Mouse (Mus musculus): Measurements from ENCODE around the gene Sytl1. TPM values are rescaled to one million over a fixed set of nuclear protein-coding genes. Genes with fewer than 3 reads are reported as not detected.

Gene Sytl1
- polyA plus RNA-seq, 1 experiment: 3.1 TPM

DNA sequence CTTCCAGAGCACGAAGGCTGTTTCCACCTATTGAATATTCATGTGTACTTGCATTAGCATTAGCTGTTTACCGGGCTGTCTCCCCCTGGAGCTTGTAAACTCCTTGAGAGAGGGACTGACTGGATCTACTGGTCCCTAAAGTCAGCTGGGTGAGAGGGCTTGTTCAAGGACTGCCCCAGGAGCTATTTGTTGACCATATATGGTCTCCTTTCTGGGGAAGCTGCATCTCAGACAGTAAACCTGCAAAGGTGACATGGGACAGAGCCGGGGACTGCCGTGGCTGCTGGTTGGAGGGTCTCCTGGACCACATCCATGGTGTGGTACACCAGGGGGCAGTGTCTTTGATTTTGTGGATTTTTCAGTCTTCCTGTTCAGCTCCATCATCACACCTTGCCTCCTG is 19.7 kb upstream of the Sytl1 start:
- H3K4me1 ChIP-seq (ENCODE audit: control insufficient read depth, insufficient read depth, low read length): peaks cover 3% of the 10 kb centered on the region
- TF ChIP-seq CTCF (IDR thresholded peaks at IDR 0.05; ENCODE audit: extremely low read depth, insufficient read depth, low read length) (no peak), POLR2A (IDR thresholded peaks at IDR 0.05; ENCODE audit: extremely low read depth, insufficient read depth, low read length) (no peak)
- no peak overlapping the region for H3K4me3 ChIP-seq (ENCODE audit: insufficient read depth, low read length)
- no peak overlapping the region for H3K27ac ChIP-seq (ENCODE audit: insufficient read depth, low read length)

DNA sequence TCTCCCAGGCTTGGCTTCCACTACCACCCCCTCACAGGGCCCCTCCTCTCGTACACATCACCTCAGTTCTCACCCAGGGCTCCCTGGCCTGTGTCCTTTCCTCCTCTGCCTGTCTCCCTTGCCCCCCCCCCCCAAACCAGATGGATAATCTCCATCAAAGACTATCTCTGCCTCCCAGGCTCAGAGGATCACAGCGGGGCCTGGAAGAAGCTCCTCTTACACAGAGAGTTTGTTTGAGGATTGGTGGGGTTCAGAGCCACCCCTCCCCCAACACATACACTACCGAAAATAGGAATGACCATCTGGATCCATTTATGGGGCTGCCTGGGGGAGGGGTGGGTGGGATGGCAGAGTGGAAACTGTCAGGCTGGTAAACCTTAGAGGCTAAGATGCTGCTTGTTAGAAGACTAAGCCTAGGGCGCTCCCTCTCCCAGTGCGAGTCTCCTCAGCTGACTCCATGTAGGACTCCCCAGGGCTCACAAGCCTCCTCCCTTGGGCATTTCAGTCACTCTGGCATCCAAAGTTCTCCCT is 19.1 kb upstream of the Sytl1 start:
- Histone ChIP-seq H3K4me1 (ENCODE audit: control insufficient read depth, insufficient read depth, low read length) (peaks cover 3% of the 10 kb centered on the region), H3K4me3 (ENCODE audit: insufficient read depth, low read length) (no peak overlapping the region), H3K27ac (ENCODE audit: insufficient read depth, low read length) (peak overlapping the region; percentile 48; the same call in 1 of the 2 replicates)
- TF ChIP-seq POLR2A (IDR thresholded peaks at IDR 0.05; ENCODE audit: extremely low read depth, insufficient read depth, low read length): no peak
- no peak for TF ChIP-seq CTCF (IDR thresholded peaks at IDR 0.05; ENCODE audit: extremely low read depth, insufficient read depth, low read length)

DNA sequence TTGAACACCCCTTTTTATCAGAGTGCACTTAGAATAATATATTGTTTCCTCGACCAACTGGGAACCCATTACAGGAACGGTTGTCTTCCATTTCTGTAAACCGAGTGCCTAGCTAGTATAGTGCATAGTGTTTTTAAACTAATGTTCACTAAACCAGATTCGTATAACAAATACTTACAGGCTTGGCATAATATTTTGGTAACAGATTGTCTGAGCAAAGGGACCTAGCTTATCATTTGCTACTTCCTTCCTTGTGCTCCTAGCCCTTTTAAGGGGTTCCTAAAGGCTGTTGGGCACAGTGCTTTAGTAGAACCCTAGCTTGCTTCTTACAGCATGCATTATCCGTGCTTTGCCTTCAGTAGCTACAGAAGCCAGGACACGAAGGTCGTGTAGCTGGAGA is 18.6 kb upstream of the Sytl1 start:
- no peak for TF ChIP-seq POLR2A (IDR thresholded peaks at IDR 0.05; ENCODE audit: extremely low read depth, insufficient read depth, low read length)
- TF ChIP-seq CTCF (IDR thresholded peaks at IDR 0.05; ENCODE audit: extremely low read depth, insufficient read depth, low read length): no peak
- H3K4me3 ChIP-seq (ENCODE audit: insufficient read depth, low read length): no peak overlapping the region
- H3K27ac ChIP-seq (ENCODE audit: insufficient read depth, low read length): peak overlapping the region; percentile 48; the same call in 1 of the 2 replicates
- H3K4me1 ChIP-seq (ENCODE audit: control insufficient read depth, insufficient read depth, low read length): peaks cover 3% of the 10 kb centered on the region

DNA sequence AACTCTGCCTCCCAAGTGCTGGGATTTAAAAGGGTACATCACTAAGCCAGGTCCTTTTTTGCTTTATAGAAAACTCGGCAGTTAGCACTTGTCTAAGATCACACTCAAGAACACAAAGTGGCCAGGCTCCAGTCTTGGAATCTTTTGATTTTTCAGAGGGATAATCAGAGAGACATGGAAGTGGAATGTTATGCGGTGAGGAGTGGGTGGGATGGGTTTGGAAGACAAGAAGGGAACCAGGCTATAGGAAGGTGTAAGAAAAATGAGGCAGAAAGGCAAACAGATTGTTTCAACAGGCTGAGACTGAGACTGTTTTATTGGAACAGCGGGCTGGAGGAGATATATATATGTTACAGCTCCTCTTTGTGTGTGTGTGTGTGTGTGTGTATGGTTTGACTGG is 15.6 kb upstream of the Sytl1 start:
- Histone ChIP-seq H3K27ac (ENCODE audit: insufficient read depth, low read length) (peak overlapping the region; percentile 91), H3K4me1 (ENCODE audit: control insufficient read depth, insufficient read depth, low read length) (peaks cover 6% of the 10 kb centered on the region), H3K4me3 (ENCODE audit: insufficient read depth, low read length) (peak overlapping the region; percentile 85; the same call in 1 of the 2 replicates)
- no peak for TF ChIP-seq POLR2A (IDR thresholded peaks at IDR 0.05; ENCODE audit: extremely low read depth, insufficient read depth, low read length)
- TF ChIP-seq CTCF (IDR thresholded peaks at IDR 0.05; ENCODE audit: extremely low read depth, insufficient read depth, low read length): no peak

DNA sequence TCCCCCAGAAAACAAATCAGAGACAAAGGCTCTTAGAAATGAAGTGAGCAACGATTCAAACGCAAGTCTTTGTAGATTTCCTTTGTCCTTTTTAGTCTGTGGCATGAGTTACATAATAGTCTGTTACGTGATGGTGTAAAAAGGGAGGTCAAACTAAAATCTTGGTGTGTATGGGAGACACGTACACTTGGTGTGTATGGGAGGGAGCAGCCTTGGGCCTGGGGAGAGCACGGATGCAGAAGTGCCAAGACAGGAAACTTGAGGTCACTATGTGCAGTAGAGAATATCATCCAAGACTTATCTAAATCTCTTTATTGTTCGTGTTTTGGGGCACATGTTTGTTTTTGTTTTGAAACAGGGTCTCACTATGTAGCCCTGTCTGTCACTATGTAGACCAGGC is 15.2 kb upstream of the Sytl1 start:
- no peak for TF ChIP-seq CTCF (IDR thresholded peaks at IDR 0.05; ENCODE audit: extremely low read depth, insufficient read depth, low read length)
- no peak for TF ChIP-seq POLR2A (IDR thresholded peaks at IDR 0.05; ENCODE audit: extremely low read depth, insufficient read depth, low read length)
- Histone ChIP-seq H3K4me1 (ENCODE audit: control insufficient read depth, insufficient read depth, low read length) (peaks cover 6% of the 10 kb centered on the region), H3K4me3 (ENCODE audit: insufficient read depth, low read length) (peak overlapping the region; percentile 85), H3K27ac (ENCODE audit: insufficient read depth, low read length) (peak overlapping the region; percentile 91)

DNA sequence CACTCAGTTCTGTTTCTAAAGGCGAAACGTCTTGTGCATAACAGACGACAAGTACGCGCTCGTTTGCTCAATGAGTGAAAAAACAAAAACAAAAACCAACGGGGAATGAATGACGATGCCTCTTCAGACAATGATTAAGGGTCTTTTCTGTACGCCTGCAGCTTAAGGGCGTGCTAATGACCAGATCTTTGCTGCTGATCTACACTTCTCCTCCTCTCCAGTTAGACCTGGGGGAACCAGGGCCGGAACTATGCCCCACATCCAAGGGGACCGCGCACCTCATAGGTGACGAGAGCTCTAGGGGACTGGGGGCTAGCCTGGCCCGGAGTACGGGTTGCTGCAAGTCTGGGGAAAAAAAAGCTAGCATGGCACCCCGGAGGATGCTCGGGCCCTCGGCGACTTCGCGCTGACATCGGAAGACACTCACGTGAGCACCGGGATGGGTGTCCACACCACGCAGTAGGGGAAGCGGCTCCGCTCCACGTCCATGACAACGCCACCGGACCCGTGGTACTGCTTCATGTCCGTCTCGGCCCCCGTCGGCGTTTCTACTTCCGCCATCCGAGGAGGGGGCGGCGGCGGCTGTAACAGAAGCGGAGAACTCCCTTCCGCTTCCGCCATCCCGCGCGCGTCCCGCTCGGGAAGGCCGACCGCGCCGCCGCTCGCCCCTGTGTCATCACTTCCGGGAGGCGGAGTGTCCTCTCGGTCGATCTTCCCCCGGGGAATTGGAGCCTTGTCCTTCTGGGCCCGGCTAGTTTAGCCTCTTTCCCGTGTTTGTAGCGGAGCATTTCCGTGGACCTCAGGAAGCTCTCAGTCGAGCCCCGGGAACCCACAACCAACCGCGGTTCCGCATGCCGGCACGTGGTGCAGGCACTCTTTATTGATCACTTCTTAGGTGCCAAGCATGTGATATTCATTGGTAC is 14.5 kb upstream of the Sytl1 start, which contains the start of gene Tmem222:
Gene Tmem222 (minus strand): TSS at position 689 of the 923 bp plus-strand sequence.
- TF ChIP-seq POLR2A (IDR thresholded peaks at IDR 0.05; ENCODE audit: extremely low read depth, insufficient read depth, low read length) (peak; percentile 63), CTCF (IDR thresholded peaks at IDR 0.05; ENCODE audit: extremely low read depth, insufficient read depth, low read length) (no peak)
- Histone ChIP-seq H3K27ac (ENCODE audit: insufficient read depth, low read length) (peak within 1 kb of the TSS; percentile 91), H3K4me1 (ENCODE audit: control insufficient read depth, insufficient read depth, low read length) (peaks cover 6% of the 10 kb centered on the region), H3K4me3 (ENCODE audit: insufficient read depth, low read length) (peak within 1 kb of the TSS; percentile 85)

DNA sequence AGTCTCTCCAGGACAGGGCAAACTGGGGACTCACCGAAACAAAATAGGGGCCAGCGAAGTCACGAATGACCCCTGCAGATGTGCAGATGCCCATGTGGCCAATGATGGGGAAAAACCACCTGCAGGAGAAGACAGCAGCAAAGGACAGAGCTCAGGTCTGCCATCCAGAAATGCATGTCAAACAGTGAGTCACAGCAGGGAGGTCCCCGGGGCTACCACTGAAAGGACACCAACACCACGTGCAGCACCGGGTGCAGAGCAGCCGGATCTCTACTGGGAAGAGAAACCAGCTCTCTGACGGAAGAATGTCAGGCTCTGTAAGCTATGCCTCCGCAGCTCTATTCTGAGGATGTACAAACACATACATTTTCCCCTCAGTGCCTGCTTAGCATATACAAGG is 8.0 kb upstream of the Sytl1 start:
- peaks cover under 1% of the 10 kb centered on the region; the same call in 1 of the 2 replicates for H3K4me1 ChIP-seq (ENCODE audit: control insufficient read depth, insufficient read depth, low read length)
- no peak overlapping the region for H3K4me3 ChIP-seq (ENCODE audit: insufficient read depth, low read length)
- no peak overlapping the region for H3K27ac ChIP-seq (ENCODE audit: insufficient read depth, low read length)
- TF ChIP-seq POLR2A (IDR thresholded peaks at IDR 0.05; ENCODE audit: extremely low read depth, insufficient read depth, low read length) (no peak), CTCF (IDR thresholded peaks at IDR 0.05; ENCODE audit: extremely low read depth, insufficient read depth, low read length) (no peak)

DNA sequence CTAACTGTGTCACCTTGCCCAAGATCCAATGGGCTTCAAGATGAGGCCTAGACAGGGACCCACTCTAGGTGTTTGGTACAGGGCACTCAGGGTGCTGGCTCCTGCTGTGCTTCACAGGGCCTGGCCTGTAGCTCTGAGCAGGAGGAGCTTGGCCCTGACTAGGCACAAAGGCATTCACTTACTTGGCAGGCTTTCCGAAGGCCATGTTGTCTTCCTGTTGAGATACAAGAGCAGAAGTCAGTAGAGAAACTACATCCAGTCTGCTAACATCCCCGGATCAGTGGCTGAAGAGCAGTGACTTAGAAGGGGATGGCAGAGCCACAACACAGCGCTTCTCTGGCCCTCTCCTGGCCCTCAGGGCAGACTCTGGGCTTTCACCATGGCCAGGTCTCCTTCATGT is 6.7 kb upstream of the Sytl1 start:
- TF ChIP-seq POLR2A (IDR thresholded peaks at IDR 0.05; ENCODE audit: extremely low read depth, insufficient read depth, low read length): no peak
- no peak for TF ChIP-seq CTCF (IDR thresholded peaks at IDR 0.05; ENCODE audit: extremely low read depth, insufficient read depth, low read length)
- H3K4me1 ChIP-seq (ENCODE audit: control insufficient read depth, insufficient read depth, low read length): no peaks in the 10 kb centered on the region
- no peak overlapping the region for H3K4me3 ChIP-seq (ENCODE audit: insufficient read depth, low read length)
- no peak overlapping the region for H3K27ac ChIP-seq (ENCODE audit: insufficient read depth, low read length)

DNA sequence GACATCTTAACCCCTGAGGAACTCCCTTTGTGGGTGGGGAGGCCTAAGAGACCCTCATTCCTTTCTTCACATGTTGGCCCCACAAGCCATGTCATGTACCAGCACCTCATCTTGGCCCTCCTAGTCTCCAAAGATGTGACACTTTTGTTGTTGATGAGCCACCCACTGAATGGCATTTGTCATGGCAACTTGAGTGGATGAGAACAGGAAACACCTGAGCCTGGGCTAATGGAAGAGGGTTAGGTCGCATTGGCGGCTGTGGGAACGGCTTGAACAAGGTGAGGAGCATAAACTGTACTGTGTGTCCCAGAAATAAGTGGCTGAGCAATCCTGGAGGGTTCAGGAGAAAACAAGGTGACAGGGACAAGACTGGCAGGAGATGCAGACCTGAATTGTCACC is 6.0 kb upstream of the Sytl1 start:
- no peak overlapping the region for H3K4me3 ChIP-seq (ENCODE audit: insufficient read depth, low read length)
- no peaks in the 10 kb centered on the region for H3K4me1 ChIP-seq (ENCODE audit: control insufficient read depth, insufficient read depth, low read length)
- TF ChIP-seq POLR2A (IDR thresholded peaks at IDR 0.05; ENCODE audit: extremely low read depth, insufficient read depth, low read length) (no peak), CTCF (IDR thresholded peaks at IDR 0.05; ENCODE audit: extremely low read depth, insufficient read depth, low read length) (no peak)
- no peak overlapping the region for H3K27ac ChIP-seq (ENCODE audit: insufficient read depth, low read length)

Data from cortical plate, adult 2 months (tissue).